Mouse (Mus musculus) ovary, postnatal 36 days (tissue): ENCODE results near the gene Gphn.

Experiments
- DNase-seq: peaks from one replicate; pipeline ENCODE4 v3.0.0; 2022; ENCODE audit warnings: low spot score, mixed read lengths

Gphn gene

DNA sequence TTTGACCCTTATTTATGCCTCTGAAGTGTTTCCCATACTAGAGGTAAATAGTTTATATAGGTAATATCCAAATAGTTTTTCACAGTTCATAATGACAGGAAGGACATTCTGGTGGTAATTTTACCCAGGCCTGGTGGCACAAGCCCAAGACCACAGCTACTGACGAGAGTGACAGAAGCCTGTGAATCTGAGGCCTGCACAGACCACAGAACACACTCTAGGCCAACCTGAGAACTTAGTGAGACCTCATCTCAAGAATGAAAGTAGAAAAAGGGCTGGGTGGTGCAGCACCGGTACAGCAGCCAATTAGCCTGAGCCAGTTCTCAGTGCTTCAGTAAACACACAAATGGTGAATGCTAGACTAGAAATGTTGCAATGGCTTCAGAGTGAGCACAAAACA lies 491.6 kb downstream of the Gphn start:
- DNase-seq, result no peak

DNA sequence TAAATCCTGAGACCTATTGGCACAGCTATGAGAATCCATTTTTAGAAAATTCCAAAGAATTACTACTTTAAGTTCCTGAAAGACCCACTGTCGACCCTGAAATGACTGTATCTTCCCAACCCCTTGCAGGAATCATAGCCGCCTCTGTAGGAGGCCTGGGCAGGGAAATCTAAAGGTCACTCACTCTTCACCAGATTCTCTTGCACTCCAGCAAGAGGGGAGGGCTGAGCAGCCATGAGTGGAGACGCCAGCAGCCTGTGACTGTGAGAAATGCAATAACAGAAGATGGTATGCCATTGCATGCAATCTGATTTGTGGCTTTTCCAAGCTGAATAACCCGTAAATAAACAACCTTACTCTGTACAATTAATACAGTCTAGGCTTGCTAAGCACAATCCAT lies 501.5 kb downstream of the Gphn start:
- DNase-seq, result no peak
